Mouse (Mus musculus) cerebellum, adult 2 months (tissue): ENCODE measurements around the gene Agpat2.

Experiments used
- CTCF ChIP-seq: fragments of 200-500 bp; IDR thresholded peaks from 2 replicates; pipeline ENCODE4 v1.5.1; 2011; ENCODE audit warnings: low read depth, mild to moderate bottlenecking, control low read depth, low read length, moderate library complexity, borderline replicate concordance; ENCODE audit not compliant: insufficient read depth
- POLR2A ChIP-seq: fragments of 200-500 bp; IDR thresholded peaks from 2 replicates; pipeline ENCODE4 v1.6.1; 2011; ENCODE audit warnings: low read length, control low read depth, borderline replicate concordance; ENCODE audit not compliant: insufficient read depth

GRCm38 (mm10) chr2:26575865-26576264 lies 28.4 kb downstream of the Agpat2 start:
- TF ChIP-seq POLR2A (no peak), CTCF (no peak)
